Mouse (Mus musculus): Measurements from ENCODE around the gene Dll1.

- TF ChIP-seq CTCF (IDR thresholded peaks at IDR 0.05; ENCODE audit: low read depth, low read length) = no peak
- no peak for TF ChIP-seq POLR2A (IDR thresholded peaks at IDR 0.05; ENCODE audit: extremely low read depth, insufficient read depth, low read length)
Measured at GRCm38 (mm10) chr17:15354006-15354405, 22.7 kb downstream of the Dll1 start.
